Mouse (Mus musculus): ENCODE results near the gene Hoxb4. TPM values are rescaled to one million over a fixed set of nuclear protein-coding genes. Genes with fewer than 3 reads are reported as not detected.

Hoxb4 gene
- polyA plus RNA-seq, 1 experiment from 2014 or later = 3.6 TPM

- Histone ChIP-seq H3K4me3 (replicated peaks) (0 out of 2 replicates have a peak overlapping the region, but pooled peaks have one; percentile 3), H3K4me1 (peaks cover 44% of the 10 kb centered on the region), H3K27me3 (replicated peaks) (peaks cover 33% of the 10 kb centered on the region), H3K4me2 (peak overlapping the region; percentile 65), H3K27ac (peak overlapping the region; percentile 94), H3K36me3 (no peaks in the 10 kb centered on the region), H3K9ac (no peak overlapping the region), H3K9me3 (no peaks in the 10 kb centered on the region)
- ATAC-seq (ENCODE audit: insufficient read depth, low FRiP score, low read depth) = no peak
- WGBS = 24% methylated on average over 2 of the region's 2 CpGs
Measured at GRCm38 (mm10) chr11:96343206-96343745, 25.2 kb downstream of the Hoxb4 start.

- 14% methylated on average over 39 of the region's 40 CpGs for WGBS
- Histone ChIP-seq H3K27me3 (replicated peaks) (peaks cover 27% of the 10 kb centered on the region), H3K4me1 (peaks cover 40% of the 10 kb centered on the region), H3K9me3 (no peaks in the 10 kb centered on the region), H3K4me3 (replicated peaks) (peak overlapping the region; percentile 32), H3K4me2 (peak overlapping the region; percentile 65), H3K36me3 (no peaks in the 10 kb centered on the region), H3K27ac (peak overlapping the region; percentile 94), H3K9ac (0 out of 2 replicates have a peak overlapping the region, but pooled peaks have one; percentile 0)
- ATAC-seq (ENCODE audit: insufficient read depth, low FRiP score, low read depth) = no peak
Measured at GRCm38 (mm10) chr11:96344061-96344877, 26.2 kb downstream of the Hoxb4 start.

DNA sequence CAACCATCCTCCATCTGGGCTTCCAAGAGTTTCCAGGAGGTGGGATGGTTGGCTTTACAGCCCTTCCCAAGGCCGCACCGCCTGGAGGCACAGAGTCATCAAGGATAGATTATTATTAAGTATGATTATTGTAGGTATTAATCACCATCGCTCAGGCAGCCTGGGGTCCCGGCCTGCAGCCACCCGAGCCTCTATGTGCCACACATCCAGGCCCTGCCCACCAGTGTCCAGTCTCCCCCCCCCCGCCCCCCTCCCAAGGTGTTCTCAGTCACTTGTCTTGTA lies 26.8 kb downstream of the Hoxb4 start:
- ATAC-seq (ENCODE audit: insufficient read depth, low FRiP score, low read depth) = no peak
- 9% methylated on average over 6 of the region's 6 CpGs for WGBS
- Histone ChIP-seq H3K36me3 (no peaks in the 10 kb centered on the region), H3K4me2 (peak overlapping the region; percentile 65), H3K4me1 (peaks cover 34% of the 10 kb centered on the region), H3K27me3 (replicated peaks) (peaks cover 27% of the 10 kb centered on the region), H3K9ac (no peak overlapping the region), H3K9me3 (no peaks in the 10 kb centered on the region), H3K4me3 (replicated peaks) (peak overlapping the region; percentile 32), H3K27ac (peak overlapping the region; percentile 94)

GRCm38 (mm10) chr11:96345220-96345892 lies 27.3 kb downstream of the Hoxb4 start:
- H3K4me1 ChIP-seq = peaks cover 37% of the 10 kb centered on the region
- peaks cover 27% of the 10 kb centered on the region for H3K27me3 ChIP-seq (replicated peaks)
- H3K9ac ChIP-seq = peak overlapping the region; percentile 29; the same call in 1 of the 2 replicates
- H3K4me2 ChIP-seq = peak overlapping the region; percentile 65
- H3K27ac ChIP-seq = peak overlapping the region; percentile 94
- no peaks in the 10 kb centered on the region for H3K9me3 ChIP-seq
- H3K36me3 ChIP-seq = no peaks in the 10 kb centered on the region
- no peak for ATAC-seq (ENCODE audit: insufficient read depth, low FRiP score, low read depth)
- 4% methylated on average over 42 of the region's 56 CpGs for WGBS
- peak overlapping the region; percentile 32 for H3K4me3 ChIP-seq (replicated peaks)

DNA sequence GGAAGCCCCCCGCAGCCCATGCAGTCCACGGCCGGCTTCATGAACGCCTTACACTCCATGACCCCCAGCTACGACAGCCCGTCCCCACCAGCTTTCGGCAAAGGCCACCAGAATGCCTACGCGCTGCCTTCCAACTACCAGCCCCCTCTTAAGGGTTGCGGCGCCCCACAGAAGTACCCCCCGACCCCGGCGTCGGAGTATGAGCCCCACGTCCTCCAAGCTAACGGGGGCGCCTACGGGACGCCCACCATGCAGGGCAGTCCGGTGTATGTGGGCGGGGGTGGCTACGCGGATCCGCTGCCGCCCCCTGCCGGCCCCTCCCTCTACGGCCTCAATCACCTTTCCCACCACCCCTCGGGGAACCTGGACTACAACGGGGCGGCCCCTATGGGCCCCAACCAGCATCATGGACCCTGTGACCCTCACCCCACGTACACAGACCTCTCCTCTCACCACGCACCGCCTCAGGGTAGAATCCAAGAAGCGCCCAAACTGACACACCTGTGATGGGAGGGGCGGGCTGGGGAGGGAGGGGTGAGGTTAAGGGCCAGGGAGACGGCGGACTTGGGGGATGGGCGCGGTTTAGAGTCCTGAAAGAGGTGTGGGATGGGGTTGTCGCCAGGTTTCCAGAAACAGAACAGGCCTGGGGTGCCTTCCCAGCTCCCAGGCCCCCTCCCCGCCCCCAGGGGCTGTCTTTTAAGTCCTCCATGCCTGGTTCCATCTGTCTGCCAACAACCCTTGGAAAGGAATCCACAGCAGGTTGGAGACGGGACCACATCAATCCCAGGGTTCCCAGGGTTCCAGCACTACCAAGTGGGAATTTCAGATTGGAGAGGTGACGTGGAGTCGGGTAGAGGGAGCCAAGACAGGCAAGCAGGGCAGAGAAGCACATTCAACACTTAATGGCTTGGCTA lies 28.1 kb downstream of the Hoxb4 start:
- H3K4me3 ChIP-seq (replicated peaks) = peak overlapping the region; percentile 32
- ATAC-seq (ENCODE audit: insufficient read depth, low FRiP score, low read depth) = no peak
- 7% methylated on average over 43 of the region's 45 CpGs for WGBS

DNA sequence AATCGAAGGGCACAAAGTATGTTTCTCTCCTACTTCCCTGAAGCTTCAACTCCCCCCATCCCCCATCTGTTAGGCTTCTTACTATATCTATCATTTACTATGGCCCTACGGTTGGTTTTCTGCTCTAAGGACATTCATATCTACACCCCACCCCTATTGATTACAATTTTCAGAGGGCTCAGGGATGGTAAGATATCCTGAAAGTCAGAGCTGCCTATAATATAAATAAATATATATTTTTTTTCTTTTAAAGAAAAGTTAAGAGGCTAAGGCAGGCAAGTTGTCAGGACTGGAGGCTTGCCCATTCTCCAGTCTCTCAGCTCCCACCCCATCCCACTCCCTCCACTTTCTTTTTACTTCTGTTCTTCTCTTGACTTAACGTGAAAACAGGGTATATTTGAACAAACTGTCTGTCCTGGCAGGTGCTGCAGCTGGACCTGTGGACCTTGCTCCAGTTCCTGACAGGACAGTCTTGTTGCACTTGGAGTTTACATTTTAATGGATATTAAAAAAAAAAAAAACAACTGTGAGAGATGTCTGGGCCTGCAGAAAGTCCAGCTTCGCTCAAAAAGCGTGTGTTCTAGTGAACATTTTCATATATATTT lies 29.0 kb downstream of the Hoxb4 start:
- ATAC-seq (ENCODE audit: insufficient read depth, low FRiP score, low read depth) = no peak
- peaks cover 46% of the 10 kb centered on the region for H3K4me1 ChIP-seq
- peaks cover 30% of the 10 kb centered on the region for H3K27me3 ChIP-seq (replicated peaks)
- H3K9ac ChIP-seq = no peak overlapping the region
- WGBS = 34% methylated on average over 5 of the region's 5 CpGs
- no peaks in the 10 kb centered on the region for H3K9me3 ChIP-seq
- peak overlapping the region; percentile 94 for H3K27ac ChIP-seq
- no peak overlapping the region for H3K4me3 ChIP-seq (replicated peaks)
- H3K4me2 ChIP-seq = no peak overlapping the region
- no peaks in the 10 kb centered on the region for H3K36me3 ChIP-seq

More for the DNA sequence above, 28.1 kb downstream of the Hoxb4 start:
- H3K4me2 ChIP-seq = peak overlapping the region; percentile 65
- H3K9ac ChIP-seq = peak overlapping the region; percentile 9; the same call in 1 of the 2 replicates
- no peaks in the 10 kb centered on the region for H3K36me3 ChIP-seq
- peaks cover 44% of the 10 kb centered on the region for H3K4me1 ChIP-seq
- peaks cover 27% of the 10 kb centered on the region for H3K27me3 ChIP-seq (replicated peaks)
- peak overlapping the region; percentile 94 for H3K27ac ChIP-seq
- no peaks in the 10 kb centered on the region for H3K9me3 ChIP-seq

- H3K36me3 ChIP-seq = no peaks in the 10 kb centered on the region
- no peak overlapping the region for H3K4me3 ChIP-seq (replicated peaks)
- ATAC-seq (ENCODE audit: insufficient read depth, low FRiP score, low read depth) = no peak
- H3K27ac ChIP-seq = peak overlapping the region; percentile 98
- no peak overlapping the region for H3K9ac ChIP-seq
- peaks cover 31% of the 10 kb centered on the region for H3K27me3 ChIP-seq (replicated peaks)
- no peaks in the 10 kb centered on the region for H3K9me3 ChIP-seq
- 17% methylated on average over 4 of the region's 4 CpGs for WGBS
- H3K4me1 ChIP-seq = peaks cover 46% of the 10 kb centered on the region
- peak overlapping the region; percentile 34; the same call in 1 of the 2 replicates for H3K4me2 ChIP-seq
Measured at GRCm38 (mm10) chr11:96347717-96348116, 29.6 kb downstream of the Hoxb4 start.

DNA sequence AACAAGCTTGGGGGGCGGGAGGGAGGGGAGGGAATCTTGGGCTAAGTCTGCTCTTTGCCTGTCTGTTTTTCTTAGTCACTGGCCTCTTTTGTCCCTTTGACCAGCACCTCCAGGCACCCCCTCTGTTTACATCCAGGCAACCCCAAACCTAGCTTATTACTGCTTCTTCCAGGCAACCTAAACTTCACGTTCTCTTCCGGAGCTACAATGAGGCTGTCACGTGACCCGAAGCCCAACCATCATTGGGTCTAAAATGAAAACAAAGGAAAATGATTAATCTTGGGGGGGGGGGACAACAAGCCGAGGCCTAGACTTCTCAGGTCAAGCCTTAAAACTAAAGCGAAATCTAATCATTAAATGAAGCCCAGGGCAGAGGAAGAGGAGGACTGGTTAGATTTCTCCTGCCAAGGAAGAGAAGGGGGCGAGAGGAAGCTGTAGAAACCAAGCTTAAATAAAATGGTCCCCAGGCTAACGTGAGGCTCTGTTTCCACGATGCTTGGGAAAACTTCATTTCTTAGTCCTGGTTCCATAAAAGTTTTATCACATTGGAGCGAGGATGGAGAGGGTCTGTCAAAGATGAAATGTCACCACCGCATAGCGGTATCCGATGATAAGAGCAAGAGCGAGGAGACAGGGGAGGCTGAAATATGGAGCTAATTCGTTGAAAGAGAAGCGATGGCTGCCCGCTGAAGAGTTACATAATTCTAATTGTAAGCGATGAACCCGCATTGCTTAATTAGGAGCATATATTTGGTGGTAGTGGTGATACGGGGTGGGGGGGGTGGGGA lies 30.3 kb downstream of the Hoxb4 start:
- ATAC-seq (ENCODE audit: insufficient read depth, low FRiP score, low read depth) = no peak
- WGBS = 18% methylated on average over 21 of the region's 21 CpGs
- Histone ChIP-seq H3K4me3 (replicated peaks) (no peak overlapping the region), H3K4me1 (peaks cover 46% of the 10 kb centered on the region), H3K4me2 (peak overlapping the region; percentile 34; the same call in 1 of the 2 replicates), H3K9me3 (no peaks in the 10 kb centered on the region), H3K27me3 (replicated peaks) (peaks cover 29% of the 10 kb centered on the region), H3K36me3 (no peaks in the 10 kb centered on the region), H3K27ac (peak overlapping the region; percentile 98), H3K9ac (no peak overlapping the region)

DNA sequence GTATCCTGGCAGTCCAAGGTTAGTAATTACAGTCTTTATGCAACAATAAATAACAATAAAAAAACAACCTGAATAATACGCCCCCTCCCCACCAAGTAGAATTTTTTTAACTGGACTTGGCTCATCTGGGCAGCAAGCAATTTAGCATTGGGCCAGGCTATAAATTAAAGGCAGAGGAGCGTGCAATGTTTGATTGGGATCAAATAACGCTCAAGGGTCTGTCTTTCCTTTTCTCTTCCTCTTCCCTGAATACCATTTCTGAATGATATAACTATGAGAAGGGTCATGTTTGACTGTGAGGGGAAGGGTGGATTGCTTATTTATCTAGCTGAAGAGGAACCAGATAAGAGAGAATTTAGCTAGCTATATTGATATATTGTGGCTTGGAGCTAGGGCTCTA lies 30.9 kb downstream of the Hoxb4 start:
- peaks cover 26% of the 10 kb centered on the region for H3K27me3 ChIP-seq (replicated peaks)
- H3K4me3 ChIP-seq (replicated peaks) = no peak overlapping the region
- H3K27ac ChIP-seq = peak overlapping the region; percentile 98
- no peaks in the 10 kb centered on the region for H3K9me3 ChIP-seq
- WGBS = 48% methylated on average over 3 of the region's 3 CpGs
- no peak for ATAC-seq (ENCODE audit: insufficient read depth, low FRiP score, low read depth)
- no peaks in the 10 kb centered on the region for H3K36me3 ChIP-seq
- H3K4me2 ChIP-seq = peak overlapping the region; percentile 22; the same call in 1 of the 2 replicates
- peaks cover 44% of the 10 kb centered on the region for H3K4me1 ChIP-seq
- H3K9ac ChIP-seq = no peak overlapping the region

- no peak for ATAC-seq (ENCODE audit: insufficient read depth, low FRiP score, low read depth)
- no peaks in the 10 kb centered on the region for H3K9me3 ChIP-seq
- no peak overlapping the region for H3K9ac ChIP-seq
- peaks cover 41% of the 10 kb centered on the region for H3K4me1 ChIP-seq
- H3K27ac ChIP-seq = peak overlapping the region; percentile 98
- peak overlapping the region; percentile 22 for H3K4me2 ChIP-seq
- WGBS = 16% methylated on average over 14 of the region's 14 CpGs
- peaks cover 23% of the 10 kb centered on the region for H3K27me3 ChIP-seq (replicated peaks)
- H3K36me3 ChIP-seq = no peaks in the 10 kb centered on the region
- peak overlapping the region; percentile 12; the same call in 1 of the 2 replicates for H3K4me3 ChIP-seq (replicated peaks)
Measured at GRCm38 (mm10) chr11:96349491-96350340, 31.6 kb downstream of the Hoxb4 start.

All from stomach, embryonic 15.5 days (tissue).